Mouse (Mus musculus): Measurements from ENCODE around the gene Fam124b.

The Fam124b gene

DNA sequence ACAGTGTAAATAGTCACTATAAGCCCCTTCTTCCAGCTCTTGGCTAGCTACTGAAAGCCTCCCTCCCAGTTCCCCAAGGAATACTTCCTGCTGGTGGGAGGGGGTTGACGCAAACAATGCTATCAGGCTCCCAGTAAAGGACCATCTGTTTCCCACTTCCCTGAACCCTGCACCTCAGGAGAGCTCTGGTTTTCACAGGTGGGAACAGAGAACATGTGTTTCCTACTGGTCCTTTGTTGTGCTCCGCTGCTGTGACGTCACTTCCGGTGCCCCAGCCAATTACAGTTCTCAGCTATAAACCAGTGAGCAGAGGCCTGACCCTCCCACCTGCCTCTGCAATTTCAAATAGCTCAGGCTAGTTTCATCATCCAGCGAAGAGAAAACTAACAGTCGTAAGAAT lies at the start of gene Fam124b:
Gene Fam124b, minus strand, starts transcription at position 206 of the 400 bp plus-strand sequence.
- no peak for DNase-seq

DNA sequence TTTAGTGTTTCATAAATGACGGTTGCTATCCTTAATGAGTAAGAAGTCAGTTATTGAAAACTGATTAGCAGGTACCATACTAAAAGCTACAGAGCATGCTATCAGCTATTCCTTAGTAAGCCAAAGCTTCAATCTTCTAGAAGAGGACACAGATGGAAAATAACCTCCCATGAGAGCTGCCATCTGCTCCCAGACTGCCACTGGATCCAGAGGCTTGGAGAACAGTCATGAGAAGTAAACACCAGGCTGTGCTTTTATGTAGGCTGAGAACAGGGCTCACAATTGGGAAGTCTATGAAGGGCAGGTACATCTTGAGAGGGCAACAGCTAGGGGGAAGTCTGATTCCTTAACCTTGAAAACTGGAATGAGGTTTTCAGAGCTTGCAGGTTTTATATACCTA lies 42.2 kb upstream of the Fam124b start:
- DNase-seq: no peak

DNA sequence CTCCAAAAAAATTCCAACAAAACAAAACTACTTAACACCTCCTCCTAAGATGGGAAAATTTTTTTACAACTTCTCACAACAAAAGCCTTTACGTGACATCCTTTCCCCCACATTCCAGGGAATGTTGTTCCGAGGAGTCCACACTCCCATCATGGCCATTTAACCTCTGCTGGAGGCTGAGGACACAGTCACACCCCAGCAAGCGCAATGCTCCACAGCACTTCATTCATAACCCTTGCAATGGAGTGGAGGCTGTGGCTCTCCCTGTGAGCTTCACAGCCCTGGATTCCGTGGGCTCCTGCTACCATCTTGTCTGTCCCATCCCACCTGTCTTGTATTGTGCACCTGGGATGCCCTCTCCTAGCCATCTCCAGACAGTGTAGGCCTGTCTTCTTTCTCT lies 40.4 kb upstream of the Fam124b start:
- no peak for DNase-seq

DNA sequence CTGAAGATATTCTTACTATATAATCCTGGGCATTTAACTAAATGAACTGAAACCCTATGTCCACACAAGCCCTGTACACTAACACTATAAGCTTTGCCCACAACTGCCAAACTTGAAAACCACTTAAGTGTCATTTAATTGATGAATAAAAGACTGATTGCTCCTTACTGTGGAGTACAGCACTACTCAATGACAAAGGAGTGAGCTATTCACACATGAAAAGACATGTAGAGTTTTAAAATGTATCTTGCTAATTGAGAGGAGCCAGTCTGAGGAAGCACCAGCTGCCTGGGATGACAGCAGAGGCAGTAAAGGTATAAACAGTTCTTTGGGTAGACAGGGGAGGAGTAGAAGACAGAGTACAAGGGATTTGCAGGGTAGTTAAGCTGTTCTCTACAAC lies 35.0 kb upstream of the Fam124b start:
- DNase-seq: no peak

- no peak for DNase-seq
Observed at GRCm38 (mm10) chr1:80250247-80250646, 32.0 kb upstream of the Fam124b start.

GRCm38 (mm10) chr1:80247131-80247530 lies 28.9 kb upstream of the Fam124b start:
- DNase-seq: no peak

DNA sequence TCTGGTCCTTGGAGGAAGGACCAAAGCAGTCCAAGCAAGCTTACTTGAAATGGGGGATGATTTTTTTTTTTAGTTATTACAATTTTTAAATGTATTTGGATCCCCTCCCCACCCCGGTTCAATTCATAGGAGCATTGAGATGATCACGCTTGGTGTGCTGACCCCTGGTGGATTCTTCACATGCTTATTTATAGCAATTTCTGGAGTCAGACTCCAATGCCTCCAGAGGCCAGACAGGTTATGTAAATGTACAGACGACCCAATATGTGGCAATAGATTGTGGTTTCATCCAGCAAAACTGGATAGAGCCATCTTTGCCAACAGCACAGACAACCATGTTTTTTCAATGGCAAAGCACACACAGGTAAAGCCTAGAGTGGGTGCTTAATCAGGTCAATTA lies 25.9 kb upstream of the Fam124b start:
- no peak for DNase-seq

DNA sequence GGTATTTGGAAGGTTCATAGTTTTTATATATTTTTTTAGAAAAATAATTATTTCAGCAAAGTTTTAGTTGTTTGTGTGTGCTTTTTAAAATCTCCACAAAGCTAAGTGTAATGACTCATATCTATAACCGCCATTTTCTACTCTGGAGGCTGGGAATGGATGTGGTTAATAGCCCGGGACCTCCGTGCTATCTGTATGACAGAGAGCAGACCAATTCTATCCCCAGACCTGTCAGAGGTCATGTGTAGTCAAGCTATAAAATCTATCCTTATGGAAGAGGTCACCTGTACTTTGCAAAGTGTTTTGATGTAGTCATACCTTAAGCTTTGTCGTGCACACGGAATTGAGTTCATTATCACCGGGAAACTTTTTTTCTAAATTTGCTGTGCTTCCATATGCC lies 23.3 kb upstream of the Fam124b start:
- no peak for DNase-seq

- peak; percentile 37 for DNase-seq
Observed at GRCm38 (mm10) chr1:80240017-80240660, 21.9 kb upstream of the Fam124b start.

DNA sequence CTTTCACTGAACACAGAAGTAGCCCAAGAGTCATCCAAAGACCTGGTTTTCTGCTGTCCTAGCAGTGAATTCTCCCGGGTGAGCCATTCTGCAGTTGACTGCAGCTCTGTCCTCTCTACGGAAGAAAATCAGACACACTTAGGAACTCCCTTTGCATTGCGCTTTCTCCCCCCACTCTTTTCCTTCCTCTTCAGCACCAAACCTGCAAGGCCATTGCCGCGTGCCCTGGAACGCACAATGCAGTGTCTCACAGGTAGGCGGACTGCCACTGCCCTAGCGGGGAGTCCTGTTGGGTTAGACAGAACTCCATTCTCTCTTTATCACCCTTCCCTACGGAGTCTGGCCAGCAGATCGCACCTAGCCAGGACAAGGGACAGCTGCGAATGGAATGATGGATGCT lies 21.2 kb upstream of the Fam124b start:
- no peak for DNase-seq

- DNase-seq: no peak
Observed at GRCm38 (mm10) chr1:80236951-80237702, 18.9 kb upstream of the Fam124b start.

- no peak for DNase-seq
Observed at GRCm38 (mm10) chr1:80236126-80236525, 17.9 kb upstream of the Fam124b start.

GRCm38 (mm10) chr1:80230612-80231011 lies 12.3 kb upstream of the Fam124b start:
- DNase-seq: no peak

DNA sequence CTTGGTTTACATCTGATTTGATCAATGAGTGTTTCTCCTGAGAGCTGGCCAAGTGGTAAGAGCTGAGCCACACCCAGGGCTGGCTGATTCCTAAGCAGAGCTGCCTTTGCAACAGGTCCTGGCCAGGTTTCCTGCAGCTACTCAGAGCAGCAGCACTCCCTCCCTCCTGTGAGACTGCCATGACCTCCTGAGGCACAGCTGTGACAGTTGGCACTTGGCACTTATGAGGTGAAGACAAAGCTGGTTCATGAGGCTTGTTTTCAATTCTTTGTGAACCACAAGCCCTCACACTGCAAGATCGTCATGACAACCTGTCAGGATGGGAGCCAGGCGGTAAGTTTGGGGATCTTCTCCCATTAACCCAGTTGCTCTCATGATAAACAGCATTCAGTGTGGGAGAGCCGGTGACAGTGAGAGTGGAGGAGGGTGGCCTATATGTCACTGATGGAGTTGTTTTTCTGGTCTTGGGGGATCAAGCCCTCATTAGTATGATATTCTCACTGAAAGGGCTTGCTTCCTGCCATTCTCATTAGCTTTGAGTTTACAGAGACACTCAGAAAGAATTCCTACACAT lies 6.7 kb upstream of the Fam124b start:
- no peak for DNase-seq

DNA sequence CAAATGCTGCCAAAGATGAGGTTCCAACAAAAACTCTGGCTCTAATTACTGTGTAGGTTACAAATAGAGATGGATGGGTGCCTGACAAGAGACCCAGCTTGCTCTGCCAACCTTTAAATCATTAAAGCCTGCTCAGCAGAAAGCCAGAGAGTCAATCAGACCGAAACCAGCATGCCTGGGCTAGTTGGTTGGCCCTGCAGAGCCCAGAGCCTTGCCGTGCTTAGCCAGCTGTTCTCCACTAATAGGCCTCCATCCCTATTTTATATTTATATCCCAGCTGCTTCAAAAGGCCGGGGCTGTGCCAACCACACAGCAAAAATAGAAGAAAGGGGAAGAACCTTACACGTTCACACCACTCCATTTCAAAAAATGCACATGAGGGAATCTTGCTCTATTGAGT lies 2.9 kb upstream of the Fam124b start:
- no peak for DNase-seq

DNA sequence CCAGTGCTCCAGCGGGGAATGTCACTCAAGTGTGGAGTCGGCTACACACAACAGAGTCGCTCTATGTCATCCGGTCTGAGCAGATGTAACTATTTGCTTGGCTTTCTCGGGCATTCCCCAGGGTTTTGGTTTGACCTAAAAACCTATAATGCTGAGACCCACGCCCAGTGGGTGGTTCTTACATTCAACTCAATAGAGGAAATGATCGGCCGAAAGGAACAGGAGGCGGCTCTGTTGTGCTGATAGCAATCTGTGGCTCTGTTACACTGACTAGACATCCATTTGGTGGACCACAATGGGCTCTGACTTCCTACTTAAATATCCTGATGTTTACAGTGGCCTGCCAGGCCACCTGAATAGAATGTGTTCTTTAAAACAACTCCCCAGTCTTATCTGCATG lies 4.4 kb downstream of the Fam124b start:
- peak; percentile 24 for DNase-seq

DNA sequence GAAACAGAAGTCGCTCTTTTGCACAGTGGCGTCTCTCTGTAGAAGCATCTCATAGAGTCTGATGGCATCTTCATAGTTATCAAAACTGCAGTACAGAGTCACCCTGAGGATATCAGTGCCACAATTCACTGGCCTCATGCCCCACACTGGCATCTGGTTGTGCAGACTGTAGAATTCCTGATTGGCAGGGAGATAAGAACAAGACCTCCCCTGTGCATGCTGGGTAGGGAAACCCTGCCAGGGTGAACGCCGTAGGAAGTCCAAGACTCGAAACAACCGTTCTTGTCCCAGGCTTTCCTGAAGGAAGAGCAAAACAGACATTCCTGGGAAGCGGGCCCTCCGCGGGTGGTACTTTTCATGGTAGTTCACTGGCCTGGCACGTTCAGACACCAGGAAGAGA lies 5.1 kb downstream of the Fam124b start:
- DNase-seq: no peak

GRCm38 (mm10) chr1:80202314-80202713 lies 16.0 kb downstream of the Fam124b start:
- no peak for DNase-seq

DNA sequence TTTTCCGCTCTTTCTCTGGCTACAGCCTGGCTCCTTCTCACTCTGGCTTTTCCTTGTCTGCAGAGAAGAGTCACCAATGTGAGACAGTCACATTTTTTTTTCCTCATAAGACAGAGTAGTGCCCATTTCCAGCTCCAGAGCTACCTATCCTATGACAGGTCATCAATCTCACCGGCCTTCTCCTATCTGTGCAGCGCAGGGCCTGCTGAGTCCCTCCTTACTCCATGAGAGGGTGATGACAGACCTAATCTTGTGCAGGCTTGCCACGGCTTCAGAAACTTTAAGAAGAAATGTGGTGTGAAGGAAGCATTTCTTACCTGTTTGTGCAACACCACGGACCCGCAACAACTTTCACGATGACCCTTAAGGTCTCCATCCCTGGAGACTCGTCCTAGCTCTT lies 25.4 kb downstream of the Fam124b start:
- no peak for DNase-seq

DNA sequence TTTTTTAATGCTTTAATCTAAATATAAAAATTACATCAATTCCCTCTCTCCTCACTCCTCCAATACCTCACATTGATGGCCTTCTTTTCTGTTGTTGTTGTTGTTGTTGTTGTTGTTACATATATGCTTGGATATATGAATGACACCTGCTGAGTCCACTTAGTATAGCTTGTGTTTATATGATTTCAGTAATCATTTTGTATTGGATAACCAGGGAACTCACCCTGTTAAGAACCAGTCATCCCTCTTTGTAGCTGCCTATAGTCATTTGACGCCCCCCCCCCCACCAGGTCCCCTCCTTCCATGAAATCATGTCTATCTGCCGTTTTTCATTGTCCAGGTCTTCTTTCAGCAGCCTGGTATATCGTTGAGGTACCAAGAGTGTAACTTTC lies 36.9 kb downstream of the Fam124b start:
- no peak for DNase-seq

DNA sequence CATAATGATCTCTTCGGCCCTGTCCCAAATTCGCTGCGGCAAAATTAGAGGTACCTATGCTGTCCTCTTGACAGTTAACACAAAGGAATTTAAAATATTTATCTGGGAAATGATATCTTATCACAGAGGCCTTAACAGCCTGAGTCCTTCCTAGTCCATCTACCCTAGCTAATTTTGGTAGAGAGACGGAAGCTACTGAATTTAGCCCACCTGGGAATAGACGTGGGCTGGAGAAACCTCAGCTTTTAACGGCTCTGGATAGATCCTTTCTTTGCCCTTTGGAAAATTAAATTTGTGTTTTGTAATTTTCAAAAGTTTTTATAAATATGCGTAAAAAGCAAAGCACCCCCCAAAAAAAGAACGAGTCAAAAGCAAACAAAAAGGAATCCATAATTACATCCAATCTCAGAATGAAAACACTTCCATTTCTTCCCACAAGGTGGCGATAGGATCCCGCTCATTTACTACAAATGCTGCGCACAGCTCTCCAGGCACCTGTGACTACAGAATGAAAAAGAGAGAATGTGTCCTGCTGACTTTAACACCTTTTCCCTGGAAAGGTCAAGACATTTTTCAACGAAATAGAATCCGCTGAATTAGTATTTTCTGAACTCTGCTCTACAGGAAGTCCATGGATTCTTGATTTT lies 37.4 kb downstream of the Fam124b start:
- peak; percentile 74 for DNase-seq

DNA sequence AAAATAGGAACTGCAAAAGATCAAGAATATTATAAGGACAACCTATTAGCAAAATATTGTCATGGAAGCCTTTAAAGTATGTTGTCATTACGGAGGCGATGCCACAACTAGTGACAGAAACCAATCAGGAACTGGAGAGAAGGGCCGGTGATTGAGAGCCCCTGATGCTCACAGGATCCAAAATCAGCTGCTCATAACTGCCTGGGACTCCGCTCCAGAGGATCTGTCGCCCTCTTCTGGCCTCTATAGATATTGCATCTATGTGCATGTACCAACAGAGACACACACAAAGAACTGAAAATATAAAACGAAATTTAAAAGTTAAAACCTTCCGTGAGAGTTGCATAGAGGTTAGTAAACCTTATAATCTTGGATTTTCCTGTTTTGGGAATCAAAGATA lies 38.1 kb downstream of the Fam124b start:
- peak; percentile 48 for DNase-seq

DNA sequence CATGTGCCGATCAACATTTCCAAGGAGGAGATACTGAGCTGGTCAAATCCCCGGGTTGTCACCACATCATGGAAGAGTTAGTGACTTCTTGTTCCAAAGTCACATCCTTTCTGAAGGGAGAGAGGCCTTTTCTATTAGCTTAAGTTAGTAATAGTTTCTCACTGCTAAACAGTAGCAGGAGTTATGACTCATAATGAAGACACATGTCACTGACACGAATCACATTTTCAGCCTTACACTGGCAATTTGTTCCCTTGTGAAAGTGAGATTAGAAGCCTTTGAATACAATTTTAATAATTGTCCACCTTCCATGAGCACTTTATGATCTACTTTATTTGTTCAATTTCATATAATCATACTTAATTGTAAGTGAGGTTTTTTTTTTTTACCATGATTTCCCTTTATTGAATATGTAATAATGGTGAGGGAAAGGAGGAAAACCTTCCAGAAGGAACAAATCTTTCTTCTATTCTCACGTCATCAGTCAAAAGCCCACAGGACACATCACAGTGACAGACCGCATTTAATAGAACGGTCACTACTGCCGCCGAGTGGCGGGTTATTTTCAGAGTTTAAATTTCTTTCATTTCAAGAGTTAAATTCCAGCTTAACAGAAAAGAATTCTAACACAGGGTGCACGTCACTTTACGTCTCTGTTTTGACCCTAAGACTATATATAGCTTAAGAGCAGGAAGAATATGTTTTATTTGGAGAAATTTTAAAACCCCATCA lies 40.5 kb downstream of the Fam124b start:
- peak; percentile 25 for DNase-seq
